In the genomic region with DNA sequence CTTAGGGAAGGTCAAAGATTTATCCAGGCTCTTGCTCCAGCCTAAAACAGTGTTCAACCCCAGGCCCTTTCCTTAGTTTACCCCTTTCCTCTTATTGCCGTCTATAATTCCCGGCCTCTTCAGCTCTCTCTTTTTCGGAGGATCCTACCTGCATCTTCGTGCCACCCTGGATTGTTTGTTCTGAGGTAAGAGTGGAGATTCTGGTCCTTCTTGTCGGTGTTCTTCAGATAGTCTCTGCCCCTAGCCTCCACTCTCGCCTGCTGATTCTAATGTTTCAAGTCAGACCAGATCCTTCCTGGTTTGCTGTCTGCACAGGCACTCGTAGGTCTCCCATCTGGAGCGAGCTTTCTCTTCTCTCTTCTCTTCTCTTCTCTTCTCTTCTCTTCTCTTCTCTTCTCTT, we compare ENCODE assay signal across 8 mouse cellular contexts. TPM values are rescaled to one million over a fixed set of nuclear protein-coding genes. Genes with fewer than 3 reads are reported as not detected.
DNase-seq lines count a peak whose midpoint lies in the region; ATAC-seq and TF ChIP-seq lines count a peak whose summit lies in the region.

No protein-coding gene starts in this region.

- WGBS in lung, postnatal 0 days = 12% methylated on average over 8 of the region's 8 CpGs
- WGBS in embryonic facial prominence, embryonic 12.5 days = 21% methylated on average over 8 of the region's 8 CpGs
- WGBS in neural tube, embryonic 12.5 days = 29% methylated on average over 8 of the region's 8 CpGs

- no peak for TF ChIP-seq EP300 in lung, postnatal 0 days (IDR thresholded peaks at IDR 0.05)

- H3K9ac ChIP-seq in lung, postnatal 0 days (replicated peaks; ENCODE audit: low read depth) = peak overlapping the region; percentile 46; the same call in 1 of the 2 replicates
- peak overlapping the region; percentile 86 for H3K9ac ChIP-seq in embryonic facial prominence, embryonic 12.5 days
- H3K9ac ChIP-seq in neural tube, embryonic 12.5 days = peak overlapping the region; percentile 83

- H3K36me3 ChIP-seq in lung, postnatal 0 days (ENCODE audit: insufficient read depth, low read length) = no peaks in the 10 kb centered on the region
- no peaks in the 10 kb centered on the region for H3K36me3 ChIP-seq in embryonic facial prominence, embryonic 12.5 days
- H3K36me3 ChIP-seq in neural tube, embryonic 12.5 days = no peaks in the 10 kb centered on the region

- 0 out of 2 replicates have a peak, but pooled peaks cover 3% of the 10 kb centered on the region for H3K4me1 ChIP-seq in lung, postnatal 0 days (ENCODE audit: insufficient read depth, low read depth, low read length)
- H3K4me1 ChIP-seq in embryonic facial prominence, embryonic 12.5 days = peaks cover 43% of the 10 kb centered on the region
- H3K4me1 ChIP-seq in neural tube, embryonic 12.5 days = peaks cover 24% of the 10 kb centered on the region

- peak overlapping the region; percentile 97 for H3K4me2 ChIP-seq in lung, postnatal 0 days (replicated peaks; ENCODE audit: low read depth, low read length)
- peak overlapping the region; percentile 78 for H3K4me2 ChIP-seq in embryonic facial prominence, embryonic 12.5 days (replicated peaks)
- H3K4me2 ChIP-seq in neural tube, embryonic 12.5 days (replicated peaks) = peak overlapping the region; percentile 97

- intact Hi-C loops in left cerebral cortex, postnatal 36 days (cut with DNase I) = loop anchor here (2.0 to 5.0 kb wide), 2 partner anchors 36 to 97 kb away; no protein-coding TSS in a partner anchor

- no peaks in the 10 kb centered on the region for H3K27me3 ChIP-seq in lung, postnatal 0 days (replicated peaks; ENCODE audit: insufficient read depth, low read length)
- H3K27me3 ChIP-seq in embryonic facial prominence, embryonic 12.5 days = no peaks in the 10 kb centered on the region
- no peaks in the 10 kb centered on the region; the same call in 1 of the 2 replicates for H3K27me3 ChIP-seq in neural tube, embryonic 12.5 days (replicated peaks)

- H3K27ac ChIP-seq in lung, postnatal 0 days (ENCODE audit: low read length) = no peak overlapping the region
- no peak overlapping the region for H3K27ac ChIP-seq in embryonic facial prominence, embryonic 12.5 days
- no peak overlapping the region for H3K27ac ChIP-seq in neural tube, embryonic 12.5 days

- no peaks in the 10 kb centered on the region for H3K9me3 ChIP-seq in lung, postnatal 0 days (ENCODE audit: low read length)
- no peaks in the 10 kb centered on the region for H3K9me3 ChIP-seq in embryonic facial prominence, embryonic 12.5 days
- H3K9me3 ChIP-seq in neural tube, embryonic 12.5 days = no peaks in the 10 kb centered on the region

- TF ChIP-seq CTCF in lung, postnatal 0 days (IDR thresholded peaks at IDR 0.05) = no peak

- H3K4me3 ChIP-seq in lung, postnatal 0 days (ENCODE audit: low read depth, low read length) = peak overlapping the region; percentile 60
- peak overlapping the region; percentile 80 for H3K4me3 ChIP-seq in embryonic facial prominence, embryonic 12.5 days
- peak overlapping the region; percentile 75 for H3K4me3 ChIP-seq in neural tube, embryonic 12.5 days

- no peak for DNase-seq in lung, postnatal 0 days (ENCODE audit: low spot score)
- no peak for DNase-seq in lung, postnatal 10 days
- DNase-seq in induced T-regulatory cell, adult 2 months (ENCODE audit: low read depth) = peak; percentile 43
- no peak for DNase-seq in left cerebral cortex, postnatal 36 days (ENCODE audit: low spot score in 2 of 2)
- DNase-seq in adrenal gland, adult 2 months = no peak

- no peak for ATAC-seq in lung, postnatal 0 days
- ATAC-seq in embryonic facial prominence, embryonic 12.5 days (ENCODE audit: insufficient number of reproducible peaks, insufficient read depth, low FRiP score, low TSS enrichment) = no peak
- ATAC-seq in neural tube, embryonic 12.5 days (ENCODE audit: low FRiP score, low read depth) = no peak
- ATAC-seq in granulocyte monocyte progenitor cell, adult 5-6 weeks (replicated peaks; ENCODE audit: poor library complexity, severe bottlenecking) = no peak

RNA-seq across cellular contexts. Expression of a gene that starts 0.6 kb away (rescaled TPM):
- polyA plus RNA-seq in lung, postnatal 0 days (2015; fragmentation: Nextera tagmentation; extraction: Ambion mirVana) = 6.1 and 6.4 TPM in 2 replicates
- 34.3 and 36.2 TPM in 2 replicates for polyA plus RNA-seq in embryonic facial prominence, embryonic 12.5 days (2016; fragmentation: Nextera tagmentation; extraction: Ambion mirVana)
- polyA plus RNA-seq in neural tube, embryonic 12.5 days (2016; fragmentation: Nextera tagmentation; extraction: Ambion mirVana) = 17.4 and 18.4 TPM in 2 replicates
- total RNA-seq in granulocyte monocyte progenitor cell, adult 5-6 weeks (2014; fragmentation: Nextera tagmentation) = 5.1 and 6.8 TPM in 2 replicates
- total RNA-seq in granulocyte monocyte progenitor cell, adult 5-6 weeks (2017) = 7.8 and 8.9 TPM in 2 replicates
- 1 to 10 TPM; 6.3 to 8.1 TPM for total RNA-seq in left cerebral cortex, postnatal 36 days (2021)
- total RNA-seq in adrenal gland, adult 2 months (2021) = 10 to 100 TPM; 50.2 to 54.5 TPM
- polyA plus RNA-seq in adrenal gland, adult 2 months (2012; rRNA removed) = 23.7 and 33.8 TPM in 2 replicates
